Mouse (Mus musculus): ENCODE measurements around the gene Primpol.

Gene Primpol

GRCm38 (mm10) chr8:46562333-46562732 is 54.7 kb downstream of the Primpol start:
- no peak for DNase-seq (ENCODE audit: low read depth, low spot score)

DNA sequence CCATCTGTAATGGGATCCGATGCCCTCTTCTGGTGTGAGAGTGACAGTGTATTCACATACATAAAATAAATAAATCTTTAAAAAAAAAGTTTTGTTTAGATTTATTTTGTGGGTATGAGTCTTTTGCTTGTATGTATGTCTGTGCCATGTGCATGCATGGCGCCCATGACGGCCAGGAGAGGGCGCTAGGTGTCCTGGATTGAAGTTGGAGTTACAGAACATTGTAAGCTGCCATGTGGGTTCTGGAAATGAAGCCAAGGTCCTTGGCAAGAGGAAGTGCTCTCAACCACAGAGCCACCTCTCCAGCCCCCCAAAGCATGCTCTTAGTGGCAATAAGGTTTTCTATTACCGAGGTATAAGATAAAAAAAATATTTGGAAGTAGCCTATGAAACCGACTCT is 57.6 kb downstream of the Primpol start:
- DNase-seq (ENCODE audit: low read depth, low spot score): peak; percentile 70

- DNase-seq (ENCODE audit: low read depth, low spot score): no peak
Observed at GRCm38 (mm10) chr8:46552441-46552765, 64.6 kb downstream of the Primpol start.

- DNase-seq (ENCODE audit: low read depth, low spot score): peak; percentile 99
Observed at GRCm38 (mm10) chr8:46551615-46552440, 65.2 kb downstream of the Primpol start, which contains the start of gene Cenpu. Gene Cenpu, plus strand, starts transcription at chr8:46552028.

GRCm38 (mm10) chr8:46551029-46551428 is 66.0 kb downstream of the Primpol start:
- peak; percentile 59 for DNase-seq (ENCODE audit: low read depth, low spot score)

- DNase-seq (ENCODE audit: low read depth, low spot score): peak; percentile 83
Observed at GRCm38 (mm10) chr8:46550058-46550457, 67.0 kb downstream of the Primpol start.

- peak; percentile 68 for DNase-seq (ENCODE audit: low read depth, low spot score)
Observed at GRCm38 (mm10) chr8:46547245-46547644, 69.8 kb downstream of the Primpol start.

DNA sequence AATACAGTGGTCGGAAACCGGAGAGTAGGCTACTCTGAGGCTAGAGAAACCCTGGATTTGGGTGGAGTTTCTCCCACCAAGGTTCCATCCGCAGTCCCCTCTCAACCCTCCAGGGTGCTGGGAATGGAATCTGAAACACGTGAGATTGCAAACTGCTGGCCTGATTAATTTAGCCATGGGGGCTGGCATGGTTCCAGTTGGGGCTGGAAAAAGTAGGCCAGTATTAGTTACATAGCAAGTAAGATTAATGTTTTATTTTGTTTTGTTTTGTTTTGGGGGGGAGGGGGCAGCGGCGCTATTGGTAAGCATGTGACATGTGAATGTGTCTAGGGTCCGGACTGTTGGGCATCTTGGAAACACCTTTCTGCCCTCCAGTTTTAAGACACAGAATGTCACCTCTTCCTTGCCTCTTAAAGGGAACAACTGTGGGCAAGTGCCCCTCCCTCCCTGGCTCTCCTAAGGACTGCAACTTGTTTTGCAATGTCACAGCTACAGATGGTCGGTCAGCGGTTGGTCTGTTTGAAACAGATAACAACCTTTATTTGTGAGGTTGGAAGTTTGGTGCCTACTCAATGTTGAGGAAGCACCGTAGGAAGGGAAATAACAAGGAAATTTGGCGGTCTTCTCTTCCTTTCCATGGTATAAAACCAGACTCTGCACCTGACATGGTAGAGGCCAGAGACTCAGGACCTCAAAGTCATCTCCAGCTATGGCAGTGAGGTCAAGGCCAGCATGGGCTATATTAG is 70.4 kb downstream of the Primpol start:
- no peak for DNase-seq (ENCODE audit: low read depth, low spot score)

- no peak for DNase-seq (ENCODE audit: low read depth, low spot score)
Observed at GRCm38 (mm10) chr8:46545854-46546253, 71.2 kb downstream of the Primpol start.

GRCm38 (mm10) chr8:46543662-46544061 is 73.3 kb downstream of the Primpol start:
- no peak for DNase-seq (ENCODE audit: low read depth, low spot score)

DNA sequence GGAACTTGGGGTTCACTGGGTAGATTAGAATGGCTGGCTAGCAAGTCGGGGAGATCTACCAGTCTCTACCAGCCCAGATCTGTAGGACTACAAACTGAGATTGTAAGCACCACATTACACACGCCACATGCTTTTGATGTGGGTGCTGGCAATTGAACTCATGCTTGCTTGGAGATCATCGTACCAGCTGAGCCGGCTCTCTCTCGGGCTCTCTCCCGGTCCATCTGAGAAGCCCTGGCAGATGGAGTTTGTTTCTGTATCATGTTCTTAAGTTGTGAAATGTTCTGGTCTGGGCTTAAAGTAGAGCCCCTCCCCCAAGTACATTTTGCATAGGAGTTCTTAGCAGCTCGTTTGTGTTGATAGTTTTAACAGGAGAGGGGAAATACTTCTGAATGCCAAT is 73.8 kb downstream of the Primpol start:
- DNase-seq (ENCODE audit: low read depth, low spot score): no peak

DNA sequence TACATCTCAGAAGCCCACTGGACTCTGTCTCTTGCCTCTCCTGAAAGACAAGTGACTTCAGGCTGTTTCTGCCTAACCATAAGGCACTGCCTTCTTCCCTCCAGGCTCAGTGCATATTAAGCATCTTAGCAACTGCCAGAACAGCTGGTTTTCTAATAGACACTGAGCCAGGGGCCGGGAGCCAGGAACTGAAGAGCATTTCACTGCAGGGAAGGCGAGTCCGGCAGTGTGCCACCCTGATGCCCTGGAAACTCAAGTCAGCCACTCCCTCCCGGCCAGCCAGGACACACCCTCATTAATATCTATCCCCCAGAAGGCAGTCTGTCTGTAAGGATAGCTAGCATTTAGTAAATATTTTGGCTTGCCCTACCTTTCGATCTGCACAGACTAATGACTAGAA is 77.3 kb downstream of the Primpol start:
- no peak for DNase-seq (ENCODE audit: low read depth, low spot score)

DNA sequence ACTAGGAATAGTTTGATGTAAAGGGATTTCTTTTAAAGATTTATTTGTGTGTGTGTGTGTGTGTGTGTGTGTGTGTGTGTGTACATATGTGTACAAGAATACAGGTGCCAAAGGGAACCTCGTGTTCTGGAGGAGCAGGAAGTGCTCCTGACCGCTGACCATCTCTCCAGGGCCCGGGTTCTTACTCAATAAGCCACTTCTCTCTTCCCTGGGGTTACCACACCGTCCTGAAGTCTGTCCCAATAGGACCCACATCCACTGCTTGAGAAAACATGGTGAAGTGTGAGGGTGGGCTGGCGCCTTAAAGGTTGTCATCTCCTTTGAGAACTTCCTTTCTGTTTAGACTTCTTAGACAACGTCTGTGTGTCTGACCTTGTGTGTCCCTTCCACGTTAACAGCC is 83.1 kb downstream of the Primpol start:
- no peak for DNase-seq (ENCODE audit: low read depth, low spot score)

DNA sequence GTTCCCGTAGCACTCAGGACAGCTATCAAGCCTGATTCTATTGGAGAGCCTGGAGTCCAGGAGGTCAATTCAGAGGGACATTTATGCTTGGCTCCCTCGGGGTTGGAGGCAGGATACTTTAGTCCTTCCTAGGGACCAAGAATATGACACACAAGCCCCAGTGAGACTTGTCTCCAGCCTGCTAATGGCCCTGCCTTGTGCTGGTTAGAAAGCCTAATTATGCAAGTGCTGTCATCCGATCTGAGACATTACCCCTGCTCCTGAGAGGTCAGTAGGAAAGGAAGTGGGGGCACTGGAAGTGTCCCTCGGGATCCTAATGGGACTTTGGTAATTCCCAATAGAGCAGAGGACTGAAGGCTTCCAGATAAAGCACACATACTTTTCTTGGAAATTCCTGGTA is 86.5 kb downstream of the Primpol start:
- no peak for DNase-seq (ENCODE audit: low read depth, low spot score)

DNA sequence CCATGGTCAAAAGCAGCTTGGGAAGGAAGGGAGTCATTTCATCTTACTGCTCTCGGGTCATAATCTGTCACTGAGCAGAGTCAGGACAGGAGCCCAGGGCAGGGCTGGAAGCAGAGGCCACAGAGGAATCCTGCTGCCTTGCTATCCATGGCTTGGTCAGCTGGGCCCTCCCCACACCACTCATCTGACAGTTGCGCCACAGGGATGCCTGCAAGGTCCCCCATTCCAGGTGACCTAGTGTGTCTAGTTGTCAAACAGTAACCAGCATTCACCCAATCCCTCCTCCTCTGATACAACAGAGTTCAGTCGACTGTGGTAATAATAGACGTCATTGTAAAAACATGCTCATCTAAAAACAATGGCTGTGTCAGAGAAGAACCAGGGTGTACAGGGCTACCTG is 87.5 kb downstream of the Primpol start:
- no peak for DNase-seq (ENCODE audit: low read depth, low spot score)

- no peak for DNase-seq (ENCODE audit: low read depth, low spot score)
Observed at GRCm38 (mm10) chr8:46526821-46527220, 90.2 kb downstream of the Primpol start.

- no peak for DNase-seq (ENCODE audit: low read depth, low spot score)
Observed at GRCm38 (mm10) chr8:46526098-46526497, 90.9 kb downstream of the Primpol start.

Measured in A20 (cell line).